Mouse (Mus musculus) testis, adult 2 months (tissue): ENCODE measurements around the gene Naaladl2.

Experiments used
- CTCF ChIP-seq: fragments of 200-500 bp; IDR thresholded peaks from 2 replicates; pipeline ENCODE4 v1.5.1; 2012; ENCODE audit warnings: low read depth, mild to moderate bottlenecking, inconsistent platforms, low read length, moderate library complexity; ENCODE audit not compliant: control insufficient read depth, insufficient read depth, insufficient replicate concordance
- POLR2A ChIP-seq: fragments of 200-500 bp; IDR thresholded peaks from 2 replicates; pipeline ENCODE4 v1.6.1; 2012; ENCODE audit warnings: low read depth, mild to moderate bottlenecking, inconsistent platforms, low read length, moderate library complexity; ENCODE audit not compliant: control insufficient read depth

- TF ChIP-seq CTCF (no peak), POLR2A (no peak)
Measured at GRCm38 (mm10) chr3:23928097-23928496, 1216.0 kb downstream of the Naaladl2 start.
